Mouse (Mus musculus) neural tube, embryonic 11.5 days (tissue): Measurements from ENCODE around the gene Mob4. TPM values are rescaled to one million over a fixed set of nuclear protein-coding genes. Genes with fewer than 3 reads are reported as not detected.
"Not testable (repeated sequence)": the region's sequence is repeated elsewhere in the genome, so short reads cannot be mapped to it uniquely, and the experiment has no call there.

ENCODE experiments used
- ATAC-seq: fragments of 200-750 bp; cut with Nextera tagmentation; 2 replicates; pipeline ENCODE4 v1.8.0; 2017; ENCODE audit warnings: moderate number of reproducible peaks, mild to moderate bottlenecking, moderate TSS enrichment, moderate library complexity; ENCODE audit not compliant: insufficient read depth, low FRiP score, low TSS enrichment
- DNase-seq: peaks from one replicate; pipeline ENCODE4 v3.0.0-alpha.2; 2015; ENCODE audit warnings: low spot score
- H3K27ac ChIP-seq: fragments of 300-500 bp; sonication (generic); 2 replicates; pipeline ENCODE4 v1.5.1; 2014; ENCODE audit warnings: low read depth, mild to moderate bottlenecking, low read length
- H3K27me3 ChIP-seq: fragments of 300-500 bp; sonication (generic); 2 replicates; pipeline ENCODE4 v1.6.1; 2014; ENCODE audit warnings: mild to moderate bottlenecking, low read length, mixed read lengths; ENCODE audit not compliant: control insufficient read depth, insufficient read depth
- H3K36me3 ChIP-seq: fragments of 300-500 bp; sonication (generic); 2 replicates; pipeline ENCODE4 v1.6.1; 2014; ENCODE audit warnings: mild to moderate bottlenecking, low read length, moderate library complexity, mixed read lengths; ENCODE audit not compliant: control insufficient read depth, insufficient read depth
- H3K4me1 ChIP-seq: fragments of 300-500 bp; sonication (generic); 2 replicates; pipeline ENCODE4 v1.6.1; 2014; ENCODE audit warnings: low read length, mixed read lengths; ENCODE audit not compliant: control insufficient read depth, insufficient read depth
- H3K4me2 ChIP-seq: fragments of 300-500 bp; sonication (generic); 2 replicates; pipeline ENCODE4 v1.6.1; 2014; ENCODE audit warnings: low read depth, mild to moderate bottlenecking, moderate library complexity
- H3K4me3 ChIP-seq: fragments of 300-500 bp; sonication (generic); 2 replicates; pipeline ENCODE4 v1.5.1; 2014; ENCODE audit warnings: low read depth, low read length
- H3K9ac ChIP-seq: fragments of 300-500 bp; sonication (generic); 2 replicates; pipeline ENCODE4 v1.6.1; 2014; ENCODE audit warnings: mild to moderate bottlenecking, low read length
- H3K9me3 ChIP-seq: fragments of 300-500 bp; sonication (generic); 2 replicates; pipeline ENCODE4 v1.6.1; 2016; ENCODE audit warnings: low read length; ENCODE audit not compliant: control insufficient read depth
- WGBS: fragments of 180-500 bp; shearing (Covaris S2); extraction: QIAGEN DNeasy Blood & Tissue Kit; methylation state at CpG from one replicate; pipeline ENCODE4 v1.1.7; 2014; 5-methylcytosine and 5-hydroxymethylcytosine counted together
- polyA plus RNA-seq: library from polyadenylated mRNA; unstranded; fragments of >200 nt; fragmentation: Nextera tagmentation; extraction: Ambion mirVana; gene quantifications from 2 replicates; pipeline ENCODE4 v1.2.1, GENCODE M21; 2014

Mob4 gene
- polyA plus RNA-seq, 1 experiment from 2014 or later, result 141 TPM

DNA sequence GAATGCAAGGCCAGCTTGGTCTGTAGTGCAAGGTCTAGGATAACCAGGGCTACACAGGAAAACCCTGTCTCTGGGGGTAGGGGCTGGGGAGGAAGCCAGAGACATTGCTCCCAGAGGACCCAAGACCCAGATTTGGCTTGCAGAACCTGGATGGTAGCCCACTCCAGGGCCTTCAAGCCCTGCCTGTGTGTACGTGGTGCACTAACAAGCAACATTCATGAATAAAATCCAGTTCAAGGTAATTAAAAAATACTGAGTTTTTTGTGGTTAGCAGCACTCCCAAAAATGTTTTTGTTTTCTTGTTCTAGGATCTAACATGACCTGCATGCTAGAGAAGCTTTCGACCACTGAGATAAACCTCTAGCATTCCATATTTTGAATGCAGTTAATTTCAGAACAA is 39.0 kb upstream of the Mob4 start:
- no peak for DNase-seq

DNA sequence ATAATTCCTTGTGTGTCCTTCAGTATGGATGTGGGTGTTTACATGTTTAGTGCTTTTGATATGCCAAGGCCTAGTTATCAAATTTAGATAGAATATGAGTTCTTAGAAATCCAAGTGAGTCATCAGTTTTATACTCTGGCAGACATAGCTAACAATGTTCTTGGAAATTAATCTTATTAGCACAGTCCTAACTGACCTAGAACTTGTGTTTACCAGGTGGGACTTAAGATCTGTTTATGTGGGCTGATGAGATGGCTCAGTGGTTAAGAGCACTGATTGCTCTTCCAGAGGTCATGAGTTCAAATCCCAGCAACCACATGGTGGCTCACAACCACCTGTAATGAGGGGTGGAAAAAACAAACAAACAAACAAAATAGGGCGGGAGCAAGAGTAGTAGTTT is 38.6 kb upstream of the Mob4 start:
- Histone ChIP-seq H3K4me1 (peaks cover 8% of the 10 kb centered on the region), H3K9me3 (no peaks in the 10 kb centered on the region), H3K36me3 (no peaks in the 10 kb centered on the region), H3K4me2 (no peak overlapping the region), H3K9ac (no peak overlapping the region), H3K27me3 (no peaks in the 10 kb centered on the region), H3K4me3 (no peak overlapping the region), H3K27ac (no peak overlapping the region)
- ATAC-seq (no peak), DNase-seq (no peak)
- 77% methylated on average over 1 of the region's 1 CpGs for WGBS

More for the DNA sequence above, 39.0 kb upstream of the Mob4 start:
- H3K9ac ChIP-seq, result no peak overlapping the region
- H3K36me3 ChIP-seq, result no peaks in the 10 kb centered on the region
- 94% methylated on average over 2 of the region's 2 CpGs for WGBS
- H3K9me3 ChIP-seq, result no peaks in the 10 kb centered on the region
- no peak overlapping the region for H3K4me2 ChIP-seq
- H3K4me1 ChIP-seq, result peaks cover 8% of the 10 kb centered on the region
- no peak overlapping the region for H3K27ac ChIP-seq
- ATAC-seq, result no peak
- H3K27me3 ChIP-seq, result no peaks in the 10 kb centered on the region
- H3K4me3 ChIP-seq, result no peak overlapping the region

DNA sequence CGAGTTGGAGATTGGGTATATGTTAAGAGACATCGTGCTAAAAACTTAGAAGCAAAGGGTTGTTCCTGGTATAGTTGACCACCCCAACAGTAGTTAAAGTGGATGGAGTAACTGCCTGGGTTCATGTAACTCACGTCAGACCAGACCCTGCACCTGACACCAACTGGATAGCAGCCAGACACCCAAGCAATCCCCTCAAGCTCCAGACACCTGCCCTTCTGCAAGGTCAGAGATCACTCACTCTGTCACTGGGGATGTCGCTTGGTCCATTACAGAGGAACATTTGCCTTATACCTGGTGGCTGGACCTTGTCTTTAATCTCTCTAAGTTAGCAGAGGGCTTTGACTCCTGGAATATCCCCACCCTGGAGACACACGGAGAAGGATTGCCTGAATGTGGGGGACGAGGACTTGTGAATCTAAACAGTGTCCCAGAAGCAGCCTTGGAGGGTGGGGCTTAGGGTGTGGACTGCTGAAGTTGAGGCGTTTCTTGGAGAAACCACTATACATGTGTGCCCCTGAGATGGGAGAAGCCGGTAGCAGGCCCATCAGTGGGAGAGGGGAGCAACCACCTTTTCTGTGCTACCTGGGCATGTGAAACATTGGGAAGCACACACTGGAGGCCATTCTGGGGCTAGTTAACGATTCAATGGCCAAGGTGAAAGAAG is 24.0 kb upstream of the Mob4 start:
- Histone ChIP-seq H3K4me3 (no peak overlapping the region), H3K9ac (no peak overlapping the region), H3K27ac (no peak overlapping the region), H3K4me2 (no peak overlapping the region), H3K27me3 (no peaks in the 10 kb centered on the region), H3K4me1 (no peaks in the 10 kb centered on the region), H3K36me3 (no peaks in the 10 kb centered on the region), H3K9me3 (no peaks in the 10 kb centered on the region)
- ATAC-seq (no peak), DNase-seq (no peak)
- WGBS, result 91% methylated on average over 9 of the region's 9 CpGs

DNA sequence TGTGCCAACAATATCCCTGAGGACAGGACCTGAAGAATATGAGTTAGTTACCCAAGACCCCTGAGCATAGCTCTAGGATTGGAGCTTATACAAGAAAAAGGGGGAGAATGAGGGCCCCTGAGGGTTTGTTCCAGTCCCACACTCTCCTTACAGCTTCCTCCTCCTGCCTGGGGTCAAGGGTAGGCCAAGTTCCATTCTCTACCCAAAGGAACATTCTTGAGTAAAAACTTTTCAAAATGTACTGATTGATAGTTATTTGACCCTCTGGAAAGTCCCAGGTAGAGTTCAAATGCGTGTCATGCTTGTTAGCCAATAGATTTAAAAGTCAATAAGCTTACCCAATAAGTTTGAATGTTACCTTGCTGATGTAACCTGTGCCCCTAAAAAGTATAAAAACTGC is 23.4 kb upstream of the Mob4 start:
- H3K4me1 ChIP-seq, result no peaks in the 10 kb centered on the region
- H3K9me3 ChIP-seq, result no peaks in the 10 kb centered on the region
- no peak overlapping the region for H3K4me2 ChIP-seq
- DNase-seq (no peak), ATAC-seq (no peak)
- WGBS, result 88% methylated on average over 1 of the region's 1 CpGs
- H3K36me3 ChIP-seq, result no peaks in the 10 kb centered on the region
- no peak overlapping the region for H3K4me3 ChIP-seq
- H3K9ac ChIP-seq, result no peak overlapping the region
- H3K27ac ChIP-seq, result no peak overlapping the region
- no peaks in the 10 kb centered on the region for H3K27me3 ChIP-seq

DNA sequence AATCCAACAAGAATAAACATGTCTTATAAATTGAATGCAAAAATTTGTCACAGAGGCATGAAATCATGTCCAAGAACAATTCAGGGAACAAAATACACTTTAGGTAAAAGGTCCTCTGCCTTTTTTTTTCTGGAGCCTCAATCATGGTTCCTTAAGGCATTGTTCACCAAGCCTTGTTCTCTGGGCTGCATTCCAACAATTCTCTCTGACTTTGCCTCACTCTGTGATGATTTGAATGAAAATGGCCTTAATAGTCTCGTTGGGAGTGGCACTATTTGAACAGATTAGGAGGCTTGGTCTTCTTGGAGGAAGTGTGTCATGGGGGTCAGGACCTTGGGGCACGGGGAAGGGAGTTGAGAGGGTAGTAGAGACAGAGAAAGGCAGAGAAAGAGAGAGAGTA is 22.6 kb upstream of the Mob4 start:
- DNase-seq, result no peak
- 54% methylated on average over 2 of the region's 2 CpGs for WGBS

DNA sequence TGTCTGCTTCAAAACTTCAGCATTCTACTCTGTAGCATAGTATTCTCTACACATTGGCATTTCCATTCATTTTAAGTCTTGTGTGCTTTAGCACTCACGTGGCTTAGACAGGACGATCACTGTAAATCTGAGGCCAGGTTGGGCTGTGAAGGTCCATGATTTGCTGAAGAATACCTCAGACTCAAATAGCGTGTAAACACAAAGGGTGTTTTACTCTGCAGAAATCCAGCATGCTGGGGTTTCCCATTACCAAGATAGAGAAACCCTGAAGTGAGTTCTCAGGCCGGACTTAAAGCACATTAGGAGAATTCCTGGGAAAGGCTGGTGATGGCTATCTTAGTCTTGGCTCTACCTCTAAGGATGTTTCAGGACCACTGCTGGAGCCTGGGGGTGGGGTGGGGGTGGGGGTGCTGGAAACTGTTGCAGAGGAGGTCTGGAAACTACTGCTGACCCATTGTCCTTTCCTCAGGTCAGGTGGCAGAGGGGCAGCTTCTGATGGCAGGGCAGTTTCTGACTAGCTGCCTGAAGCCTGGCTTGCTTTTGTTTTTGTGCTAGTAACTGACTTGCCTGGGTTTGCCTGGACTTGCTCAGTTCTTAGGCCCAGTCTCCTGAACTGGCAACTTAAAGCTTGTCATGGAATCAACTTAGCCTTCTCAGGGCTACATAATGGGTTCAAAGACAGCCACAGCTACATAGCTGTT is 21.8 kb upstream of the Mob4 start:
- no peak overlapping the region for H3K4me3 ChIP-seq
- H3K36me3 ChIP-seq, result no peaks in the 10 kb centered on the region
- no peak overlapping the region for H3K27ac ChIP-seq
- 88% methylated on average over 4 of the region's 4 CpGs for WGBS
- no peak overlapping the region for H3K4me2 ChIP-seq
- ATAC-seq (no peak), DNase-seq (no peak)
- H3K4me1 ChIP-seq, result no peaks in the 10 kb centered on the region
- H3K9me3 ChIP-seq, result no peaks in the 10 kb centered on the region
- H3K27me3 ChIP-seq, result no peaks in the 10 kb centered on the region
- no peak overlapping the region for H3K9ac ChIP-seq

More for the DNA sequence above, 22.6 kb upstream of the Mob4 start:
- Histone ChIP-seq H3K27ac (no peak overlapping the region), H3K4me1 (no peaks in the 10 kb centered on the region), H3K4me2 (no peak overlapping the region), H3K27me3 (no peaks in the 10 kb centered on the region), H3K36me3 (no peaks in the 10 kb centered on the region), H3K9ac (no peak overlapping the region), H3K4me3 (no peak overlapping the region), H3K9me3 (no peaks in the 10 kb centered on the region)
- no peak for ATAC-seq

DNA sequence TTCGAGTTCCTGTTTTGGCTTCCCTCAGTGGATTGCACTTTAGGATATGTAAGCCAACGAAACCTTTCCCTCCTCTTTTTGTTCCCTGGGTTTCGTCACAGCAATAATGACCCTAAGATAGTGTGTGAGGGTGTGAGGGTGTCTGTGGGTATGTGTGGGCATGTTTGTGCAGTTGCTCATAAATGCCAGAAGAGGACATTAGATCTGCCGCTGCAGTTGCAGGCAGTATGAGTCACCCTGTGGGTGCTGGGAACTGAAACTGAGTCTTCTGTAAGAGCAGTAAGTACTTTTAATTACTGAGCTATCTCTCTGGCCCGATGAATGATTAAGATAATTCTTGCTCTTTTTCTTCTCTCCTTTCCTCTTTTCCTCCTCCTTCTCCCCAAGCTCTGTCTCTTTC is 8.0 kb upstream of the Mob4 start:
- Histone ChIP-seq H3K4me1 (no peaks in the 10 kb centered on the region), H3K27ac (no peak overlapping the region), H3K27me3 (no peaks in the 10 kb centered on the region), H3K36me3 (no peaks in the 10 kb centered on the region), H3K9ac (no peak overlapping the region), H3K9me3 (no peaks in the 10 kb centered on the region), H3K4me3 (no peak overlapping the region), H3K4me2 (no peak overlapping the region)
- no peak for DNase-seq
- no peak for ATAC-seq
- 86% methylated on average over 5 of the region's 5 CpGs for WGBS

DNA sequence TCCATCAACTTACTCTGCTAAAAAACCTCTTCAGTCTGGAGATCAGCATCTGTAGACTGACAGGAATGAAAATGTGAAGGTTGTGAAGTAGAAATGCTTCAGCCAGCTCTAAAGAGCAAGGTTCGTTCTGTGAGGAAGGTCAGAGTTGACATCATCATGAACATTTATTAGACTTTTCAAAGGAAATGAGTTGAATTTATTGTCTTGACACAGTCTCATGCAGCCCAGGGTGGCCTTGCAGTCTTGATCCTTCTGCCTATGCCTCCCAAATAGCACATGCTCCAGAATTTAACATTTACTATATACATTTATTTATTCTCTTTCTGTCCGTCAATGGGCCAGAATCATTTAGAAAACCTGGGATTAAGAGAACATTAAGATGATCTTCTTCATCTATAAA is 7.5 kb upstream of the Mob4 start:
- Histone ChIP-seq H3K27ac (no peak overlapping the region), H3K9ac (no peak overlapping the region), H3K4me2 (no peak overlapping the region), H3K9me3 (no peaks in the 10 kb centered on the region), H3K4me1 (no peaks in the 10 kb centered on the region), H3K4me3 (no peak overlapping the region), H3K27me3 (no peaks in the 10 kb centered on the region), H3K36me3 (no peaks in the 10 kb centered on the region)
- no peak for ATAC-seq
- DNase-seq, result no peak
- WGBS, result 89% methylated on average over 2 of the region's 2 CpGs

DNA sequence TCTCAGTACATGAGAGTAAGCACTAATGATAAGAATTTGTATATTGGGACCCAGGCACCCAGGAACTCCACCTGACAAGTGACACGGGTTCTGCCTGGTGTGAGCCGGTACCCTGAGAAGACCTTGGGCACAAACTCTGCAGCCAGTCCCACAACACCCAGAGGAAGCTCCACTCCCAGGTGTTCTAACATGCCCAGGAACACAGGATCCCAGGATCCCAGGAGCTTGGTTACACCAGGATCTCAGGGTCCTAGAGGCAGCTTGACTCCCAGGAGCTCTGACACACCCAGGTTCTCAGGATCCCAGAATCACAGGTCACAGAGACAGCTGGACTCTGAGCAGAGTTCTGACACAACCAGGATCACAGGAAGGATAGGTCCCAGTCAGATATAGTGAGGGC is 6.9 kb upstream of the Mob4 start:
- not testable (repeated sequence) for H3K4me3 ChIP-seq

More for the DNA sequence above, 6.9 kb upstream of the Mob4 start:
- not testable (repeated sequence) for H3K27ac ChIP-seq, H3K4me1 ChIP-seq, H3K36me3 ChIP-seq, H3K4me2 ChIP-seq, H3K9ac ChIP-seq, DNase-seq, H3K27me3 ChIP-seq, H3K9me3 ChIP-seq, ATAC-seq
- 100% methylated on average over 2 of the region's 2 CpGs for WGBS
